Mouse (Mus musculus) ES-CJ7 (cell line): ENCODE data around the gene Trappc3.

ENCODE experiments used
- DNase-seq: peaks from one replicate; pipeline ENCODE4 v3.0.0; 2011; ENCODE audit warnings: low read depth, low spot score

Gene Trappc3

DNA sequence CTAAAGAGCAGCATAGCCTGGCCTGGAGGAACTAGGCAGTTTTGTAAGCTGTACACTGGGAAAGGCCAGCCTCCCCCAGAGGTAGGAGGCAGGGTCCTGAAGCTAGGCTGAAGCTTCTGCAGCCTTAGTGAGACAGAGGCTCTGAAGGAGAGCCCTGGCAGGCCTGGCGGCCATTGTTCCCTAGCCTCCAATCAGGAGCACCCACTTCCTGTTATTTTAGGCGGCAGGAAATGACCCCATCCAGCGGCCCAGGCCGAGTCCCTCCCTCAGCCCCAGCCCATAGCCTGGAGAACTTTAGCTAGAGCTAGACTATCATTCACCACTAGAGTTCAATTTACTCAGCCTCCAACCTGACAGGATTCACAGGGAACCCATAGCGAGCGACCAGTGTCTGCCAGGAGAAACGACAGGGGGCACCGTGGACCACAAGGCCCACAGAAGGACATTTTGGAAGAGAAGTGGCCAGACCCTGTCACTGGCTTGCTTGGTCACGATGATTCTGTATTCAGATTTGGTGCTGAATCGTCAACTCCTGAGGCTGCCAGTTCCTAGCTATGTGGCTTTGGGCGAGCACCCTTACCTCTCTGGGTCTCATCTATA lies 10.4 kb upstream of the Trappc3 start:
- DNase-seq = no peak

DNA sequence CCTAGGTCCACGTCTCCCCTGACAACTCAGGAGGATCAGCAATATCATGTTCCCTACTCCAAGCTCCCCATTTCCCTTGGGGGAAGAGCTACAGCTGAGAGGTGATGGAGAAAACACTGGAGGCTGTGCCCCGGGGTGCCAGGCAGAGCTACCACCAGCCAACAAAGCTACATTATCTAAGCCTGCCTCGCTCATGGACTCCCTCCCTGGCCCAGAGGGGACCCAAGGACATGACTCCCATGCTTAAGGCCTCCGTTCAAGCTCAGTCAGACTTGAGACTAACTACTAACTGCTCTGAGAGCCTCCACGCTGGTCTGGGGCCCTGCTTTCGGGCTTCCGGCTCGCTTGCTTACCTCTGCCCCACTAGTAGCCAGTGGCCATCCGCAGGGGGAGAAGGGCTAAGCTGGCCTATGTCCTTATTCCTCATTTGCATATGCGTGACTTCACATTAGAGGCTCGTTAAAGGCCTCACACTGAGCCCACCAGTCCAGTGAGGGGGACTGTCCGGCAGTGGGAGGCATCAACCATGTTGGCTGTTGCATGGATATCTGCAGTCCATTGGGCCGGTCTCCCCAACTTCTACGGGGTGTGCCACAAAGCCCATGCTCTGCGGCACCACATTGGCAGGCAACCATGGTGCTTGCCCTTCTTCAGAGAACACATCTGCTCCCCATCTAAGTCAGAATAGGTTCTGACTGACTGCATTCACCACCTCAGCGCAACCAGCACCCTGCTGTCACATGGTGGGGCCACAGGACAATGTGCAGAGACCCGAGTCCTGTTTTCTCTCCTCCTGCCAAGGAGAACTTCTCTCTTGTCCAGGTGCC lies 9.5 kb upstream of the Trappc3 start:
- DNase-seq = no peak

DNA sequence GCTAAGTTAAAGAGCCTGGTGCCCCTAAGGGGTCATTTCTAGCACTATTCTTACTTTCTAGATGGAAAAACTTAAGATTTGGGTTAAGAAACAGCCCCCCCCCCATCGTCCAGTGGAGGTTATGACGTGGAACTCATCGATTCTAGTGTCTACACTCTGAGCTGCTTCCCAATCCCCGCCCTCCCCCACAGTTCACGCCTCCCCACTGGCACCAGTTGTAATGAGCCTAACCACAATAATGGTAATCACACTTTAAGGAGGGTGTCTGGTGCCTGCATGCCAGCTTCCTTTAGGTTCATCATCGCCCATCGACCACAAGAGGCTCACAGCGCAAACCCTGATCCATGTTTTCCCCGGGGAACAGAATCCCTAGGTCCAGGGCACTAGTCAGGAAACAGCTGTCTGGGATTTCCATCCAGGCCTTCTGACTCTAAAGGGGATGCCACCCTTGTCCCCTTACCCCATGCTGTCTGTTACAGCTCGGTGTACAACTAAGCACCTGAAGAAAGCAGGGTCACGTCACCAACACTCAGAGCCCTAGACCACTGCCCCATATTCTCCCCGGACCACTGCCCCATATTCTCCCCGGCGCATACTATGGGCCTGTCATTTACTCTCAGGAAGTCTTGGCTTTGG lies 8.4 kb upstream of the Trappc3 start:
- no peak for DNase-seq

GRCm38 (mm10) chr4:126254315-126255112 lies 7.6 kb upstream of the Trappc3 start:
- DNase-seq = peak; percentile 45

DNA sequence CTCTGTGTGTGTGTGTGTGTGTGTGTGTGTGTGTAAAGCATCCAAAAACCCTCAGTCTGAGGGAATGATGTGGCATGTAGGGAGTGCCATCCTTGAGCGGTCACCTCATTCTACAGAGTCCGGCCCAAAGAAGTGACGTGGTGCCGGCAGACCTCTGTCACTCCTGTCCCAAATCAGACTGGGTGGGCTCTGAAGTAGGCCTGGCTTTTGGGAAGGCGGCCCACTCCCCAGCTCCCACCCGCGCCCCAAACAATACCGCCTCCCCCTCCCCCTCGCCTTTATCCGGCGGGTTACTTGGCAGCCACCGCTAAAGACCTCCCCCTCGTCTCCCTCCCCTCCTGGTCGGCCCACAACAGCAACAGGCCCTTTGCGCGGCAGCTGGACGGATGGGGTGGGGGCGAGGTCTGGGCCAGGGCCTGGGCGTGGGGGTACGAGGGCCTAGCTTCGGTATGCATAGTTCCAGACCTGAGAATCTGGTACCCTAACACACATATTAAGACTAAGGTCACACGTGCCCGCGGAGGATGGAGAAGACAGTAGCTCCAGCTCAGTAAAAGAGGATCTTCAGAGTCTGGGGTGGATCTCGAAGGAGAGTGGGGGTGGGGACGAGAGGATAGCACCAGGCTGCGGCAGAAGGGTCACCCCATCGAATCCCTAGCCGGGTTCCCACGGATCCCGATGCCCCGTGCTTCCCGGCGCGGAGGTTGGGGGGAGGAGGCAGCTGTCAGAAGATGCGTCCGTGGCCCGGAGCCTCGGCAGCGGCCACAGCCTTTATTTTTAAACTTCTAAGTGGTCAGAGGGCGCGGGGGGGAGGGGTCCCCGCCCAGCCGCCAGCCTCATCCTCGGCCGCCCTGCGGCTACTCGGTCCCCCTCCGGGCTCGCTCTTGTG lies 6.8 kb upstream of the Trappc3 start:
- peak; percentile 39 for DNase-seq

DNA sequence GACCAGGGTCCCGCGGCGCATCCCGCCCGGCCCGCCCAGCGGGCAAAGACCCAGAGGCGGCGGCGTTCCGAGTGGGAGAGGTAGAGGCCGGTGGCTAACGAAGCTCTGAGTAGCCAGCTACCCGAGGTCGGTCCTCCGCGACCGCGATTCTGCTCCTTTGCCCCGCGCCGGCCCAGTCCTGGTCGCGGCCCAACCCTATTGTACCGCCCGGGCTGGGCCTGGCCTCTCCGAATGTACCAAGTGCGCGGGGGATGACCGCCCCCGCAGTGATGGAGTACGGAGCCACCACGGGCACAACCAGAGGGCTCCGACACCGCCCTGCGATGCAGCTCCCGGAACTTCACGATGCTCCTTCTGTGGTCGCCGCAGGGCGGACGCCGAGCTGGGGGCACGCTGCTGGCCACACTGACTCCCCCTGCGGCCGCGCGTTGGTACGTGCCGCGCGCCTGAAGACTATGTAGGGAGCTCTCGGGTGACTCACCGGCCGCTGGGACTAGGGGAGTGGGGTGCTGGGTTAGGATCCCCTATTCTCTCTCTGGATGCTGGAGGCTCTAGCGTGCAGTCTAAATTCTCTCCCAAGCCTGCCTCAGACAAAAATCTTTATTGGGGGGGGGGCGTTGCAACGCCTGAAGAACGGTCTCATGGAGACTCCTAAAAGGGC lies 5.9 kb upstream of the Trappc3 start, which contains the start of gene Map7d1:
Map7d1 (minus strand) TSS at position 213 of the 661 bp plus-strand sequence.
- peak; percentile 68 for DNase-seq

DNA sequence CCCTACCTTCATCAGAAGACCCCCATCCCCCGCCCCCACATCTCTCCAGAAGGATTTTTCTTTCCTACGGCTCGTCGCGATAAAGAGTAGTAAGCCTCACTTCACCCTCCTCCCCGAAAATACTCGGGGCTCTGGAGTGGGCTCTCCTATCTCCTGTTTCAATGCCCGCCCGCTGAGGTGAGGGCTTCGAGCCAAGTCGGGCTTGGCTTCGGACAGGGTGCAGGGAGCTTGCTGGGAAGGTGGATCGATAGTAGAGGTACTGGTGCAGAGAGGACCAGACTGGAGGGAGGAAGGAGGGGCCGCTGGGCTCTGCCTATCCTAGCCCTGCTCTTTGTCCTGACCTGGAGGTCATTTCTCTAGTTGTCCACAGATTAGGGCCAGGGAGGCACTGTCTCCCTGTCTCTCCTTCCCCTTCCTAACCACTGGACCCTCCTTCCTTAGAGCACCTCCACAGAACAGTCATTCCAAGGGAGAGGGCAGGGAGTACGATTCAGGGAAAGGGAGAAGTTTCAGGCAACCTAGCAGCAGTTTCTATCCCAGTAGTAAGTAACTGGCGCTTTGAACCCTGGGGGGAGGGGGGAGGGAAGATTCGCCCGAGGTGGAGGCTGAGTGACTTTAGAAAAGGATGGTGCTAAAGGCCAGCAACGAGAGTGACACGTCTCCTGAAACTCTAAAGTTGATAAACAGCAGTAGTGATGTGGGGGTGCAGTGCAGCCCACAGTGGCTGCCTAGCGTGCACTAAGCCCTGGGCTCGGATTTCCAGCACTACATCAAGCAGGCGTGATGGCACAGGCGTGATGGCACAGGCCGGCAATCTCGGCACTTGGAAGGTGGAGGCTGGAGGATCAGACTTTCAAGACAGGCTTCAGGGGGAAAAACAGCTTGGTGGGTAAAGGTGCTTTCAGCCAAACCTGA lies 4.9 kb upstream of the Trappc3 start:
- no peak for DNase-seq

DNA sequence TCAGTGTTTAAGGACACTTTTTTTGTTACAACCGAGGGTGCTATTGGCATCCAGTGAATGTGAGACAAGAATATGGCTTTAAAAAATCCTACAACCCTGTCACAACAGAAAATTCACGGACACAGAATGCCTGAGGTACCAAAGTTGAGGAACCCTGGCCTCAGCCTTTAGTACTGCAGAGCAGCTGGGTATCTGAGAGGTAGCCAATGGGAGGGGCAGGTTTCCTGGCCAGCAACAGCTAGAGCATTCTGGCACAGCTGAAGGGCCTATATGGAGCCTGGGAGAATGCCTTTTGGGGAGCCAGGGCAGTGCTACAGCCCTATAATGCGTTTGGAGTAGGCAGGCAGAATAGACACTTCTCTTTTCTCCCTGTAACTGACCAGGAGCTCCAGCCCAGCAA lies 3.1 kb upstream of the Trappc3 start:
- no peak for DNase-seq

- DNase-seq = peak; percentile 84
Observed at GRCm38 (mm10) chr4:126259523-126260160, 2.5 kb upstream of the Trappc3 start.

DNA sequence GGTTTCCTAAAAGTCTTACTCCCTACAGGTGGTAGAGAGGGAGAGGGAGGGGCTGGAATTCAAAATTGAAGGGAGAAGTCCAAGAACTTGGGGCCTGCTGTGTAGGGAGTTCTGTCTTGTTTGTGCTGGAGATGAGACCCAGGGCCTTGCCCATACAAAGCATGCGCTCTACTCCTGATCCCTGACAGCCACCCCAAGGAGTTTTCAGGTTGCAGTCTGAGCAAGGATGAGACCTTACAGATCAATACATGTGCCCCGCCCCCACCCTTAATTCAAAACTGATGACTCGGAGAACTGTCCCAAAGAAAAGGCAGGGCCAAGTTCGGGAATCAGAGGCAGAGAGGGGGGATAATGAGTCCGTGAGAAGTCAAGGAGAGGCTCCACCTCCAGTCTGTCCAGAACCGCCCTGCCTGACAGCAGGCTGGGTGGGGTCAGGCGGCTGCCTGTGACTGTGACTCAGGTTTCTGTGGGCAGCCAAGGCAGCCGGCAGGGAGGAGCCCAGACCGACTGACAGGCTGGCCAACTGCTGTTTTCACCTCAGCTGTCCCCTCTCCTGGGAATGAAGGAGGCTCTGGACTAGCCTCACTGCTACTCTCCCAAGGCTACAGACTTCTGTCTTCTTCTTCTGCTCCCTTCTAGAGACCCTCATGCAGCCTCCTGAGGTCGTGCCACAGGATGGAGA lies 1.5 kb upstream of the Trappc3 start:
- DNase-seq = peak; percentile 80

DNA sequence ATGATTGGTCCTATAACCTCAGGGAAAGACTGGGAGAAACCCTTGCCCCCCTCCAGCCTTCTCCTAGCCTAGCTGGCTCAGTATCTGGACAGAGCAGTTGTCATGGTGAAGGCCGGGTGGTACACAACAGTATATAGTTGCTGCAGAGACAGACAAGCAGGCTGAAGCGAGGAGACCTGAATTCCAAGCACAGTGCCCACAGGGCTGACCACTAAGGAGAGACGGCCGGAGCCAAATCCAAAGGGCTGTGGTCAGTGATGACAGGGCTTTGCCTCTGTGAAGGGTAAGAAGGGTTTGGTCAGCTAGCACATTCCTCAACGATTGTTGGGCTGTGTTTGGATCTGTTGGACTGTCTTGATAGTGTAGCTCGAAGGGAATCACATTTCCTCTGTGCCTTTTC lies 859 bp upstream of the Trappc3 start:
- no peak for DNase-seq

- DNase-seq = no peak
Observed at GRCm38 (mm10) chr4:126261675-126262074, 450 bp upstream of the Trappc3 start.

DNA sequence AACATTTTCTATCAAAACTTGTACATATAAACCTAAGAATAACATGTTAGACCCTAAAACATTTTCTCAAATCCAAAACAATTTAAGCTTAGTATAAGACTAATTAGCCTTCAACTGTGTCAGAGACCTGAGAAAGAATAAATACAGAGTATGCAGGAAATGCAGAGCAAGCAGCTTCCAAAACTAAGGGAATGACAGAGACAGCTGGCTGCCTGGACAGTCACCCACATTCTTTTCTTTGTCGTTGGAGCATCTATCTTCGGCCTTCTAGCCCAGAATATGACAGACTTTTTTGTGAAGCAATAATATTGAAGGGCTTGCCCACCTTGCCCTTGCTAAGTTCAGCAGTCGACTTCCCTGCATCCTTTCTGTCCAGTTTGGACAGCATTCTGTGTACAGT lies 7.2 kb downstream of the Trappc3 start:
- DNase-seq = no peak

- DNase-seq = no peak
Observed at GRCm38 (mm10) chr4:126273753-126274152, 11.6 kb downstream of the Trappc3 start.

DNA sequence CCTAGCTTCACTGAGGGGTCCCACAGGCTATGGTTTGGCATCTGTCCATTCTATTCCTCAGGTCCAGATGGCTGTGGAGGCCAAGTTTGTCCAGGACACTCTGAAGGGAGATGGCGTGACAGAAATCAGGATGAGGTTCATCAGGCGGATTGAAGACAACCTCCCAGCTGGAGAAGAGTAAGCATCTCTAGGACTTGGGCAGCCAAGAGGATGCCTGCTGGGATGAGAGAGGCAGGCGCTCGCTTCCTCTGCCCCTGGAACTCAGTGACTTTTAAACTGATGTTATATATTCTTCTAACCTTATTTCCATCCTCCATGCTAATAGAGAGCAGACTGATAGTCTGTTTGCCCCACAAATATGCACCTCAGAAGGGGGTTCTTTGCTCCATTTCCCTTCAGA lies 13.0 kb downstream of the Trappc3 start:
- no peak for DNase-seq

DNA sequence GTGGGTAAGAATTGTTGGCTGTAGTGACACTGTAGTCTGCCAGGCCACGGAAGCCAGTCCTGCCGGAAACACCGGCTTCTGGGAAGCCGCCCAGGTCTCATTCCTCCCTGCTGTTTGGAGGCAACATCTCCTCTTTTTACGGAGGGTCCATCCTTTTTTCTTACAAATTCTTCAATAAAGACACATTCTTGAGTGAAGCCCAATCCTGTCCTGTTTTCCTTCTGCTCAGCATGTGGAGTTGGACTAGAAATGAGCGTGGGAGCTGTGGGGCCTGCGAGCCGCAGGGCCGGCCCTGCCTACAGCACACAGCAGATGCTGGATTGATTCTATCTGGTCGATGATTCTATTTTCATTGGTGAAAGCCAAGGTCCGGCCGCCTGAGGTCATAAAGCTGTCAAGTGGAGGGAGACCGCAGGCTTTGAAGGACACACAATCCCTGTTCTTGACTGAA lies 13.6 kb downstream of the Trappc3 start:
- DNase-seq = no peak

- peak; percentile 84 for DNase-seq
Observed at GRCm38 (mm10) chr4:126277906-126278564, 15.9 kb downstream of the Trappc3 start.

GRCm38 (mm10) chr4:126278565-126278915 lies 16.4 kb downstream of the Trappc3 start:
- no peak for DNase-seq
